Mouse (Mus musculus): ENCODE results near the gene Pdzd7. TPM values are rescaled to one million over a fixed set of nuclear protein-coding genes. Genes with fewer than 3 reads are reported as not detected.

Gene Pdzd7
- total RNA-seq, 2 experiments from 2014 or later, result 9.8 to 10.9 TPM

GRCm38 (mm10) chr19:45015518-45016281 is 29.8 kb downstream of the Pdzd7 start:
- intact Hi-C loops (cut with DNase I; ENCODE audit: low total_unique reads), result no loop called here
- DNase-seq, result peak; percentile 65

- intact Hi-C loops (cut with DNase I; ENCODE audit: low total_unique reads), result no loop called here
- peak; percentile 69 for DNase-seq
Measured at GRCm38 (mm10) chr19:45014981-45015402, 30.5 kb downstream of the Pdzd7 start.

GRCm38 (mm10) chr19:45014335-45014971 is 31.1 kb downstream of the Pdzd7 start, which contains the start of gene Lzts2:
Lzts2 (plus strand) TSS chr19:45014414.
- intact Hi-C loops (cut with DNase I; ENCODE audit: low total_unique reads), result no loop called here
- no peak for DNase-seq

- intact Hi-C loops (cut with DNase I; ENCODE audit: low total_unique reads), result loop anchor here (2.0 kb wide), 1 partner anchor 17 kb away; no protein-coding TSS in a partner anchor
- no peak for DNase-seq
Measured at GRCm38 (mm10) chr19:45013581-45014225, 31.8 kb downstream of the Pdzd7 start.

GRCm38 (mm10) chr19:45012636-45013035 is 32.9 kb downstream of the Pdzd7 start:
- DNase-seq, result no peak
- intact Hi-C loops (cut with DNase I; ENCODE audit: low total_unique reads), result loop anchor here (2.0 kb wide), 1 partner anchor 18 kb away; no protein-coding TSS in a partner anchor

GRCm38 (mm10) chr19:45012219-45012618 is 33.3 kb downstream of the Pdzd7 start:
- DNase-seq, result no peak
- intact Hi-C loops (cut with DNase I; ENCODE audit: low total_unique reads), result loop anchor here (2.0 kb wide), 1 partner anchor 19 kb away; no protein-coding TSS in a partner anchor

GRCm38 (mm10) chr19:45010646-45011045 is 34.9 kb downstream of the Pdzd7 start:
- intact Hi-C loops (cut with DNase I; ENCODE audit: low total_unique reads), result no loop called here
- DNase-seq, result no peak

- DNase-seq, result no peak
- intact Hi-C loops (cut with DNase I; ENCODE audit: low total_unique reads), result no loop called here
Measured at GRCm38 (mm10) chr19:45007425-45008191, 37.9 kb downstream of the Pdzd7 start.

GRCm38 (mm10) chr19:45007021-45007420 is 38.5 kb downstream of the Pdzd7 start:
- DNase-seq, result no peak
- intact Hi-C loops (cut with DNase I; ENCODE audit: low total_unique reads), result no loop called here

- intact Hi-C loops (cut with DNase I; ENCODE audit: low total_unique reads), result no loop called here
- DNase-seq, result peak; percentile 96
Measured at GRCm38 (mm10) chr19:45005957-45006712, 39.4 kb downstream of the Pdzd7 start, which contains the start of gene Mrpl43. Mrpl43 (minus strand) TSS chr19:45006442.

GRCm38 (mm10) chr19:45005444-45005843 is 40.1 kb downstream of the Pdzd7 start, which contains the start of gene Twnk:
Twnk (plus strand) TSS chr19:45005663.
- intact Hi-C loops (cut with DNase I; ENCODE audit: low total_unique reads), result no loop called here
- no peak for DNase-seq

- DNase-seq, result no peak
- intact Hi-C loops (cut with DNase I; ENCODE audit: low total_unique reads), result no loop called here
Measured at GRCm38 (mm10) chr19:45003740-45004516, 41.6 kb downstream of the Pdzd7 start.

GRCm38 (mm10) chr19:45002301-45002700 is 43.2 kb downstream of the Pdzd7 start:
- DNase-seq, result no peak
- intact Hi-C loops (cut with DNase I; ENCODE audit: low total_unique reads), result no loop called here

GRCm38 (mm10) chr19:44999647-45000046 is 45.9 kb downstream of the Pdzd7 start:
- no peak for DNase-seq
- intact Hi-C loops (cut with DNase I; ENCODE audit: low total_unique reads), result no loop called here

GRCm38 (mm10) chr19:44997786-44998185 is 47.7 kb downstream of the Pdzd7 start:
- no peak for DNase-seq
- intact Hi-C loops (cut with DNase I; ENCODE audit: low total_unique reads), result no loop called here

- intact Hi-C loops (cut with DNase I; ENCODE audit: low total_unique reads), result no loop called here
- no peak for DNase-seq
Measured at GRCm38 (mm10) chr19:44992712-44993111, 52.8 kb downstream of the Pdzd7 start.

- no peak for DNase-seq
- intact Hi-C loops (cut with DNase I; ENCODE audit: low total_unique reads), result no loop called here
Measured at GRCm38 (mm10) chr19:44992246-44992645, 53.3 kb downstream of the Pdzd7 start.

GRCm38 (mm10) chr19:44991031-44991430 is 54.5 kb downstream of the Pdzd7 start:
- DNase-seq, result no peak
- intact Hi-C loops (cut with DNase I; ENCODE audit: low total_unique reads), result no loop called here
